Mouse (Mus musculus) CH12.LX (cell line): ENCODE results near the gene Tex14. TPM values are rescaled to one million over a fixed set of nuclear protein-coding genes. Genes with fewer than 3 reads are reported as not detected.

Experiments used
- DNase-seq: peaks from one replicate; pipeline ENCODE4 v3.0.0-alpha.2; 2013; ENCODE audit errors: extremely low read depth
- H3K27ac ChIP-seq: 2 replicates; pipeline ENCODE4 v1.5.1; 2012; ENCODE audit warnings: low read depth, mild to moderate bottlenecking, control low read depth, moderate library complexity; ENCODE audit not compliant: insufficient read depth
- H3K27me3 ChIP-seq: replicated peaks from 2 replicates; pipeline ENCODE3; 2012; ENCODE audit warnings: inconsistent platforms
- H3K36me3 ChIP-seq, 2 experiments: replicated peaks in 1 of 2; 2 replicates each; pipeline versions ENCODE3 to v1.6.1; 2012; ENCODE audit warnings: inconsistent platforms in 1 of 2, low read length in 1 of 2, mild to moderate bottlenecking in 1 of 2, mixed read lengths in 1 of 2, moderate library complexity in 1 of 2; ENCODE audit not compliant: control insufficient read depth in 1 of 2, insufficient read depth in 1 of 2
- H3K4me1 ChIP-seq, 2 experiments: 2 replicates each; pipeline ENCODE4 v1.6.1; 2012; ENCODE audit warnings: inconsistent platforms in 1 of 2, moderate library complexity in 1 of 2; ENCODE audit not compliant: insufficient read depth in 2 of 2, control insufficient read depth in 1 of 2
- H3K4me2 ChIP-seq: 2 replicates; pipeline ENCODE4 v1.6.1; 2012; ENCODE audit warnings: low read depth, mild to moderate bottlenecking, control low read depth; ENCODE audit not compliant: poor library complexity, insufficient read depth, severe bottlenecking
- H3K4me3 ChIP-seq, 3 experiments: fragments of 150-350 bp in 1 of 3; sonication (generic) in 1 of 3; replicated peaks in 1 of 3; 2 replicates each; pipeline versions ENCODE3 to v1.5.1; 2011 to 2012; ENCODE audit warnings: low read depth in 2 of 3, low read length in 2 of 3, mild to moderate bottlenecking in 2 of 3, moderate library complexity in 2 of 3, control low read depth in 1 of 3, improper control_type of control experiment in 1 of 3, inconsistent platforms in 1 of 3, mixed read lengths in 1 of 3; ENCODE audit not compliant: poor library complexity in 1 of 3
- H3K79me2 ChIP-seq: replicated peaks from 2 replicates; pipeline ENCODE4 v1.6.1; 2012; ENCODE audit warnings: mild to moderate bottlenecking, moderate library complexity; ENCODE audit not compliant: control insufficient read depth, poor library complexity, insufficient read depth, severe bottlenecking; ENCODE audit errors: extremely low read depth
- H3K9ac ChIP-seq: 2 replicates; pipeline ENCODE4 v1.6.1; 2012; ENCODE audit warnings: low read depth, mild to moderate bottlenecking, control low read depth, moderate library complexity; ENCODE audit not compliant: insufficient read depth
- H3K9me3 ChIP-seq: replicated peaks from 2 replicates; pipeline ENCODE3; 2012; ENCODE audit warnings: low read length, inconsistent platforms, mixed read lengths
- CHD2 ChIP-seq: IDR thresholded peaks from 2 replicates; pipeline ENCODE4 v1.6.1; 2011; ENCODE audit warnings: low read length, improper control_type of control experiment
- CTCF ChIP-seq, 2 experiments: IDR thresholded peaks in 1 of 2; conservative IDR thresholded peaks in 1 of 2; 2 replicates each; pipeline ENCODE4 v1.5.1; 2011 to 2012; ENCODE audit warnings: low read depth in 2 of 2, low read length in 2 of 2, improper control_type of control experiment in 1 of 2, inconsistent platforms in 1 of 2, mild to moderate bottlenecking in 1 of 2, moderate library complexity in 1 of 2
- HCFC1 ChIP-seq: IDR thresholded peaks from 2 replicates; pipeline ENCODE4 v1.6.1; 2012; ENCODE audit warnings: low read depth, mild to moderate bottlenecking, inconsistent platforms, low read length, improper control_type of control experiment
- JUN ChIP-seq: IDR thresholded peaks from 2 replicates; pipeline ENCODE4 v1.6.1; 2011; ENCODE audit warnings: low read depth, mild to moderate bottlenecking, low read length, improper control_type of control experiment, moderate library complexity; ENCODE audit not compliant: insufficient read depth
- MAX ChIP-seq: IDR thresholded peaks from 2 replicates; pipeline ENCODE4 v1.6.1; 2011; ENCODE audit warnings: low read length, improper control_type of control experiment
- MEF2A ChIP-seq: IDR thresholded peaks from 2 replicates; pipeline ENCODE4 v1.6.1; 2014; ENCODE audit warnings: low read depth, mild to moderate bottlenecking, inconsistent platforms, low read length, improper control_type of control experiment, borderline replicate concordance
- MXI1 ChIP-seq: IDR thresholded peaks from 2 replicates; pipeline ENCODE4 v1.6.1; 2011; ENCODE audit warnings: mild to moderate bottlenecking, low read depth, low read length, improper control_type of control experiment
- NRF1 ChIP-seq: IDR thresholded peaks from 2 replicates; pipeline ENCODE4 v1.6.1; 2014; ENCODE audit warnings: low read depth, mild to moderate bottlenecking, inconsistent platforms, low read length, improper control_type of control experiment, moderate library complexity
- PAX5 ChIP-seq: IDR thresholded peaks from 2 replicates; pipeline ENCODE4 v1.6.1; 2012; ENCODE audit warnings: low read length, inconsistent platforms, mixed read lengths
- POLR2AphosphoS2 ChIP-seq: IDR thresholded peaks from 2 replicates; pipeline ENCODE4 v1.6.1; 2011; ENCODE audit warnings: low read depth, low read length, improper control_type of control experiment
- SIN3A ChIP-seq: IDR thresholded peaks from 2 replicates; pipeline ENCODE4 v1.6.1; 2012; ENCODE audit warnings: low read length, improper control_type of control experiment, inconsistent platforms
- SMC3 ChIP-seq: IDR thresholded peaks from 2 replicates; pipeline ENCODE4 v1.6.1; 2011; ENCODE audit warnings: low read depth, low read length, improper control_type of control experiment
- TBP ChIP-seq: conservative IDR thresholded peaks from 2 replicates; pipeline ENCODE4 v1.6.1; 2011; ENCODE audit warnings: low read depth, low read length, improper control_type of control experiment
- UBTF ChIP-seq: IDR thresholded peaks from 2 replicates; pipeline ENCODE4 v1.6.1; 2012; ENCODE audit warnings: low read depth, mild to moderate bottlenecking, inconsistent platforms, low read length, improper control_type of control experiment, moderate library complexity
- USF2 ChIP-seq: conservative IDR thresholded peaks from 2 replicates; pipeline ENCODE4 v1.6.1; 2011; ENCODE audit warnings: low read depth, low read length, improper control_type of control experiment
- ZMIZ1 ChIP-seq: IDR thresholded peaks from 2 replicates; pipeline ENCODE4 v1.6.1; 2012; ENCODE audit warnings: low read depth, mild to moderate bottlenecking, inconsistent platforms, low read length, improper control_type of control experiment
- dilution Hi-C: fragments of 300-500 bp; cut with MboI; formaldehyde crosslinking; loops from 2 replicates; pipeline ENCODE4 v1.14.3; 2020; ENCODE audit warnings: low sequenced_read_pairs; ENCODE audit not compliant: extremely low pct_unique_long_range_greater_than_20kb, extremely low pct_ligation_motif_present
- in situ Hi-C: fragments of 300-500 bp; cut with MboI; formaldehyde crosslinking; loops from 3 replicates; pipeline ENCODE4 v1.14.3; 2019; ENCODE audit warnings: low sequenced_read_pairs, low pct_ligation_motif_present, low pct_unique_long_range_greater_than_20kb, mixed read lengths
- polyA plus RNA-seq: library from polyadenylated mRNA; unstranded; fragments of >175 nt; gene quantifications from 2 replicates; pipeline ENCODE4 v1.2.1, GENCODE M21; 2012; ENCODE audit warnings: low read depth; ENCODE audit not compliant: insufficient read length
- total RNA-seq, 2 experiments: library from RNA; depleted of rRNA; stranded (reverse); fragments of 300-350 nt in 1 of 2; fragments of >200 nt in 1 of 2; gene quantifications; 2 replicates each; pipeline ENCODE4 v1.2.3; 2012 to 2014

The Tex14 gene
- total and polyA plus RNA-seq, 3 experiments: 1.3 to 2.1 (median 1.4) TPM

- H3K9ac ChIP-seq: no peak overlapping the region
- no peaks in the 10 kb centered on the region for H3K36me3 ChIP-seq
- DNase-seq: no peak
- H3K4me2 ChIP-seq: no peak overlapping the region
- dilution Hi-C loops (no loop called here), in situ Hi-C loops (no loop called here)
- no peak overlapping the region for H3K27ac ChIP-seq
- H3K4me3 ChIP-seq: no peak overlapping the region
- H3K9me3 ChIP-seq: no peaks in the 10 kb centered on the region
- TF ChIP-seq SMC3 (no peak), JUN (no peak), SIN3A (no peak), MEF2A (no peak), ZMIZ1 (no peak), USF2 (no peak), HCFC1 (no peak), CTCF (conservative IDR thresholded peaks at IDR 0.05 in 1 of 2, IDR thresholded peaks at IDR 0.05 in 1 of 2; ENCODE audit: low read depth in 2 of 2, low read length in 2 of 2) (no peak)
- TF ChIP-seq, all 38 proteins: peak for 0
- Histone ChIP-seq H3K79me2 (no peaks in the 10 kb centered on the region), H3K27me3 (no peaks in the 10 kb centered on the region), H3K4me1 (peaks cover 3 to 17% of the 10 kb centered on the region in 2 experiments; a peak in 3 of 4 replicates)
These were observed 138.0 kb downstream of the Tex14 start for GRCm38 (mm10) chr11:87542906-87543305.

- no peak overlapping the region for H3K27ac ChIP-seq
- no peaks in the 10 kb centered on the region for H3K79me2 ChIP-seq
- no peaks in the 10 kb centered on the region; a peak in 1 of 4 replicates for H3K4me1 ChIP-seq
- no peak overlapping the region for H3K4me3 ChIP-seq
- dilution Hi-C loops (no loop called here), in situ Hi-C loops (no loop called here)
- H3K9ac ChIP-seq: no peak overlapping the region
- no peak overlapping the region for H3K4me2 ChIP-seq
- DNase-seq: no peak
- no peaks in the 10 kb centered on the region for H3K9me3 ChIP-seq
- TF ChIP-seq USF2 (no peak), NRF1 (no peak), POLR2AphosphoS2 (no peak), MAX (no peak)
- TF ChIP-seq, all 38 proteins: peak for 0
- Histone ChIP-seq H3K36me3 (no peaks in the 10 kb centered on the region), H3K27me3 (peaks cover 2% of the 10 kb centered on the region)
These were observed 148.5 kb downstream of the Tex14 start for GRCm38 (mm10) chr11:87553342-87553741.

GRCm38 (mm10) chr11:87554386-87554785, 149.5 kb downstream of the Tex14 start:
- DNase-seq: no peak
- no peak for TF ChIP-seq MXI1
- TF ChIP-seq SIN3A: no peak
- no peak for TF ChIP-seq TBP
- no peak for TF ChIP-seq CHD2
- no peak for TF ChIP-seq UBTF
- no peak for TF ChIP-seq PAX5
- Histone ChIP-seq H3K4me1 (no peaks in the 10 kb centered on the region; a peak in 1 of 4 replicates), H3K79me2 (no peaks in the 10 kb centered on the region), H3K4me2 (no peak overlapping the region), H3K4me3 (no peak overlapping the region), H3K27me3 (peaks cover 2% of the 10 kb centered on the region), H3K27ac (no peak overlapping the region), H3K9ac (no peak overlapping the region), H3K9me3 (no peaks in the 10 kb centered on the region), H3K36me3 (no peaks in the 10 kb centered on the region)
- dilution Hi-C loops (no loop called here), in situ Hi-C loops (no loop called here)
